Mouse (Mus musculus) cerebellum, adult 9-11 months (tissue): ENCODE data around the gene Mtor.

ENCODE experiments used
- DNase-seq: peaks from one replicate; pipeline ENCODE4 v3.0.0; 2022

Gene Mtor

DNA sequence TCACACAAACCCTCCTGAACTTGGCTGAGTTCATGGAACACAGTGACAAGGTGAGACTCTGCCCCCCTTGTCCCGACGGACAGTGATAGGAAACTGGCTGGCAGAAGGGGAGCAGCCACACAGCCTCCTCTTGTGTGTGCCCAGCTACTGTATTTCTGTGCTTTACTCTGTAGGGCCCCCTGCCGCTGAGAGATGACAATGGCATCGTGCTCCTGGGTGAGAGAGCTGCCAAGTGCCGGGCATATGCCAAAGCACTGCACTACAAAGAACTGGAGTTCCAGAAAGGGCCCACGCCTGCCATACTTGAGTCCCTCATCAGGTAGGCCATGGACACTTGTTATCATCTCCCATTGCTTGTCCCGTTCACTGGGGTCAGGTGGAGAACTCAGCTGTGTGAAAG, 43.0 kb downstream of the Mtor start:
- peak; percentile 70 for DNase-seq

DNA sequence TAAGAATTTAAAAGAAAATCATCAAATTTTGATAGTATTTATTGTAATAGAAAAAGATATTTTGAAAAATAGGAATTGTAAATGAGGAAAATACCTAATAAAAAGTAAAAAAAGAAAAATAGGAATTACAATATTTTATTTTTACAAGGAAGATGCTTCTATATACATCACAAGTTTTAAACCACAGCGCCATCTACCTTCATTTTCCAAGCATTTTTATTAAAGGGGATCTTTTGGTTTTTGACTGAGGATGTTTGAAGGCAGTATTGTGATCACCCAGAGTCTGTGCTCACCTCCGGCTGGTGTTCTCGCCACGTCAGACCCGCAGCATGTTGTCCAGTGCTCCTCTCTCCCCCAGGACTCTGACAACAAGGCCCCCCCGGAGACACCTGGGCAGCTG, 46.7 kb downstream of the Mtor start:
- no peak for DNase-seq

GRCm38 (mm10) chr4:148495874-148496689, 47.7 kb downstream of the Mtor start:
- peak; percentile 84 for DNase-seq

- no peak for DNase-seq
These were observed 52.0 kb downstream of the Mtor start, which contains the start of gene Angptl7 for GRCm38 (mm10) chr4:148500410-148500867. Angptl7 (minus strand) TSS chr4:148500460.

GRCm38 (mm10) chr4:148504497-148504959, 56.1 kb downstream of the Mtor start:
- DNase-seq = peak; percentile 47

DNA sequence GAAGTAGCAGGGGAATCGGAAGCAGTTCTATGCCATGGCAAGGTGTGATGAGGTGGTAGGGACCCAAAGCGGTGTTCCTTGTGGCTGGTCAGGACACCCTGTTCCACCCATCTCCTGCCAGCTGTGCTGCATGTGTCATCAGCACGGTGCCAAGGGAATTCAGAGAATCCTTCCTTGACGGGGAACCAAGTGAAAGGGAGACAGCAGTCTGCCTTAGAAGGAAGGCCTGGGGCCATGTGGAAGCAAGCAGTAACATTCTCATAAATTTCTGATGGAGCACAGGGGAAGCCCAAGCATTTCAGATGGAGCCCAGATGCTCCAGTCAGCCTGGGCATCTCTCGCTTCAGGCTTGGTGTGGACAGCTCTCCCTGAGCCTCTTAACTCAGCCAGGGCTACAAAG, 59.2 kb downstream of the Mtor start:
- DNase-seq = no peak

GRCm38 (mm10) chr4:148508084-148508849, 59.9 kb downstream of the Mtor start:
- DNase-seq = no peak

DNA sequence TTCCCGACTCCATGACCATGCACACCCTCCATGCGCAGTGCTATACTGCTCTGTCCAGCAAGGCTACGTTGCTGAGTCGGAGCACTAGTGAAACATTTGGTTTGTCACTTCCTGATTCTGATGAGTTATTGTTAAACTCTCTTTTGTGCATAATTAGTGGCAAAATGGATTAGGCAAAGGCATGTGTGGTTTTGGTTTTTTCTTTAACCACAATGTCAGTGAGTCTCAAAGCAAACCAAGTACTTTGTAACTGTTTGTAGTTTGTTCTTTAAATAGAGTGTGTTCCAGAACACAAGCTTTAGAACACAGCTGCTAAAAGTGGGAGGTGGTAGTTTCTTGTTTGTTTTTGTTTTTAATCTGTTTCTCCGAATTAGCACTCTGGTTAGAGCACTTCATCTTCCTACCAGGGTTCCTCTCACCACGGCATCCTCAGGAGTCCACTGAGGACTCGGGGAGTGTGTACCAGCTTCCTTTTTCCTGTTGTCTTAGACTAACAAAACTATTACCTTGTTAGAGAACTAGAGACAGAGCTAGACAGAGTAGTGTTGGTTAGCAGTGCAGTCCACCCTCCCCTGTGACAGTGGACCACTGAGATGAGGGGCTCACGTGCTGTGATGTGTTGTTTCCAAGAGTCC, 61.2 kb downstream of the Mtor start:
- DNase-seq = no peak

- no peak for DNase-seq
These were observed 62.3 kb downstream of the Mtor start for GRCm38 (mm10) chr4:148510691-148511090.

GRCm38 (mm10) chr4:148511334-148511733, 62.9 kb downstream of the Mtor start:
- no peak for DNase-seq

DNA sequence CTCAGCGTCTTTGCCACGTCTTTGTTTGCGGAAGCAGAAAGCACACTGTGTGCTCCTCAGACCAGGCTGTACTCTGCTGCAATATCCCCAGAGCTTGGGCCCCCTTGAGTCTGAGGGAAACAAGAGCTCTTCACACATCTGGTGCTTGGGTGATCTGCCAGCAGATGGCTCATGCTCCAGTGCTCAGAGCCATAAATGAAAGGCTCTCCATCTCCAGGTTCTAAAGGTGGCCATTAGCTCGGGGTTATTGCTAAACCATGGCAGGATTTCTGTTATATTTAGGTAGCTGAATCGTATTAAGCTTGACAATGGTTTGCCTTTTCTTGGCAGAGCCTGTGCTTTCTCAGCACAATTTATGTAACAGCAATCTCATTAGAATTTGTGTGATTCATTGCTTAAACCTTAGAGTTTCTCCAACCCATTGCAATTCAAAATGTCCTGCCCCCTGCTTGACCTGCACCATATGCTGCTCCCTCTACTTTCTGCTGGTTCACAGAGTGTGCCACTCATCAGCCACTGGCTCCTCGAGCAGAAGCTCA, 64.7 kb downstream of the Mtor start:
- DNase-seq = no peak

GRCm38 (mm10) chr4:148515313-148515712, 66.9 kb downstream of the Mtor start:
- no peak for DNase-seq

- no peak for DNase-seq
These were observed 69.4 kb downstream of the Mtor start for GRCm38 (mm10) chr4:148517809-148518208.

- no peak for DNase-seq
These were observed 69.9 kb downstream of the Mtor start for GRCm38 (mm10) chr4:148518235-148518795.

DNA sequence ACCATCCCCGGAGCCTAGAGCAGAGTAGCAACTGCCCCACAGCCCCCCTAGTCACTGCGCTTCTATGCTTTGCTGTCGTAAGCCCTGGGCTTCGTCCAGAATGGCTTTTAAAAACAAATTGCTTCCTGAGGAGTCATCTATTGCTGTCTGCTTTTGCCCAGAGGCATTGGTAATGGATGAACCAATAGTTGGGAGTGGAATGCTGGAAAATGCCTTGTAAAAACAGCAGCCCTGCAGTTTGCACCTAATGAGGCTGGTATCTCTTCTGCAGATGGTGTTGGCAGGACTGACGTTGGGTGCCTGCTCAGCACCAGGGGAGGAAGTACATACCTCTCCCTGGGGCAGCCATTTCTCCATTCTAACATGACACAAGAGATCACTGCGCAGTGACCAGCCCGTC, 75.1 kb downstream of the Mtor start:
- no peak for DNase-seq

DNA sequence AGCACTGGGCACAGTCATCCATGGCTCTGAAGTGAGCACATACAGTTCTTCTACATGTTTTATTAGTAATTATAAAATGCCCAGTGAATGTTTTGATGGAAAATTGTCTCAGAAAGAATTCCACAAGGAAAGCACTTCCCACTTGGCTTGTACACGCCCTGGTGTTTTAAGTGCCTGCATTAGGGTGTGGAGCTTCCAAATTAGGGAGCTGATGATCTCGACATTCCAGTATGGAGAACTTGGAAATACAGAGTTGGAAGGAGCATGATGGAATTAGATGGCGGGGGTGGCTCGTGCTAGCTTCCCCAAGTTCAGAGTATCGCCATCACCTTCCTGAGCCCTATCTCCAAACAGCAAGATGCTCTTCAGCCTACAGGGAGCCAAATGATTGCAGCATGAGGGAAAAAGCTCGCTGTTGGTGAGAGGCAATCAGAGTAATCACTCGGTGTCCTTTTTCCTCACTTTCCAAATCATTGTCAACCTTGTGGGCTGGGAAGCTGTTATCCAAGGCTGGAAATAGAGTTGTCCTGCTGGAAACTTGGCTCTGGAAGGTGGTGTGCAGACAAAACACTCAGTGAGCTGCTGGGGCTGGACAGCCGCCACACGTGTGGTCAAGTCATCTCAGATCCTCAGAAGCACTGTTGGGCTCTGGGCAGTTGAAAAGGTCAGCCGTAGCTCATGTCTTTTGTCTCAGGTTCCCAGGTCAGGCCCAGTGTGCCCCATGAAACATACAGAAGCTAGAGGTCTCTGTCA, 78.9 kb downstream of the Mtor start:
- DNase-seq = no peak

DNA sequence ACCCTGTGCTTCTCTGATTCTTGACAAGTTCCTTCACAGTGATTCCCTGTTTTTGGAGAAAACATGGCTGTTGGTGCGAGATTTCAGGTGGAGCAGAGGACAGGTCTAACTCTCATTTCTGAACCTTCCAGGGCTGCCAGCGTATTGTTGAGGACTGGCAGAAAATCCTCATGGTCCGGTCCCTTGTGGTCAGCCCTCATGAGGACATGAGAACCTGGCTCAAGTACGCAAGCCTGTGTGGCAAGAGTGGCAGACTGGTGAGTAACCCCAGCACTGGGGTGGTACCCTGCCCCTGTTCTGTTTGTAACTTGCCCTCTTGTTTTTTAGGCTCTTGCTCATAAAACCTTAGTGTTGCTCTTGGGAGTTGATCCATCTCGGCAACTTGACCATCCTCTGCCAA, 81.9 kb downstream of the Mtor start:
- no peak for DNase-seq

- no peak for DNase-seq
These were observed 82.4 kb downstream of the Mtor start for GRCm38 (mm10) chr4:148530778-148531177.

DNA sequence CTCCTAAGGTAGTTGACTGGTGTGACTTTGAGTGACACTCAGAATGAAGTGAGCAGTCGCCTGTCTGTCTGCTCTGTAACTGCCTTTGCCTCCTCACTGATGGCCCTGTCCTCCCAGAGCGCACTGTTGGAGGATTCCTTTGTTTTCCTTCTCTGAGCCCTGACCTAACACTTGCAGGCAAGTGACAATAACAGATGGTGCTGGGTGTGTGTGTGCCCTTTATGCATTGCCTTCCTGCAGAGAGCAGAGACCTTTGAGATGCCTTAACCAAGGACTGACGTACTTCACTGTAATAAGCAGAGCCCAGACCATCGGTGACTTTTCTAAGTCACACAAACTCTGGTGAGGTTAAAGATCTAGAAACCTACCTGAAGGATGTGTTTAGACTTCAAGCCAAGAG, 82.9 kb downstream of the Mtor start:
- peak; percentile 34 for DNase-seq

GRCm38 (mm10) chr4:148532516-148532915, 84.1 kb downstream of the Mtor start:
- DNase-seq = no peak

- peak; percentile 56 for DNase-seq
These were observed 85.4 kb downstream of the Mtor start for GRCm38 (mm10) chr4:148533613-148534328.
